Mouse (Mus musculus) C2C12 (cell line): ENCODE data around the gene Dnal1. TPM values are rescaled to one million over a fixed set of nuclear protein-coding genes. Genes with fewer than 3 reads are reported as not detected.

ENCODE experiments used
- H3K27me3 ChIP-seq: one replicate; pipeline ENCODE4 v1.6.1; 2011; ENCODE audit not compliant: control insufficient read depth, insufficient read depth, insufficient read length
- H3K36me3 ChIP-seq: one replicate; pipeline ENCODE4 v1.6.1; 2011; ENCODE audit not compliant: control insufficient read depth, insufficient read depth
- H3K4me3 ChIP-seq: one replicate; pipeline ENCODE4 v1.5.1; 2011; ENCODE audit warnings: mild to moderate bottlenecking, control low read depth; ENCODE audit not compliant: poor library complexity, insufficient read depth, severe bottlenecking
- H3K79me2 ChIP-seq: one replicate; pipeline ENCODE4 v1.6.1; 2011; ENCODE audit not compliant: control insufficient read depth, insufficient read depth
- H3K79me3 ChIP-seq: one replicate; pipeline ENCODE4 v1.6.1; 2011; ENCODE audit warnings: low read depth, control low read depth
- H3ac ChIP-seq: one replicate; pipeline ENCODE3; 2011; ENCODE audit warnings: low read depth; ENCODE audit not compliant: control insufficient read depth, insufficient read length
- CEBPB ChIP-seq: IDR thresholded peaks from one replicate; pipeline ENCODE4 v1.6.1; 2011; ENCODE audit warnings: low read depth, mild to moderate bottlenecking, control low read depth, moderate library complexity
- CTCF ChIP-seq: IDR thresholded peaks from one replicate; pipeline ENCODE4 v1.5.1; 2011; ENCODE audit not compliant: control insufficient read depth, insufficient read depth, insufficient read length
- FOSL1 ChIP-seq: IDR thresholded peaks from one replicate; pipeline ENCODE4 v1.8.0; 2011; ENCODE audit warnings: mild to moderate bottlenecking, low read length; ENCODE audit not compliant: poor library complexity, insufficient read depth, severe bottlenecking
- MAX ChIP-seq: IDR thresholded peaks from one replicate; pipeline ENCODE4 v1.6.1; 2011; ENCODE audit warnings: mild to moderate bottlenecking, control low read depth
- MYOD1 ChIP-seq: IDR thresholded peaks from one replicate; pipeline ENCODE4 v1.6.1; 2011; ENCODE audit warnings: low read depth; ENCODE audit not compliant: control insufficient read depth, insufficient read length
- MYOG ChIP-seq: IDR thresholded peaks from one replicate; pipeline ENCODE4 v1.6.1; 2011; ENCODE audit not compliant: control insufficient read depth, insufficient read length; ENCODE audit errors: extremely low read depth
- USF1 ChIP-seq: IDR thresholded peaks from one replicate; pipeline ENCODE4 v1.6.1; 2011; ENCODE audit warnings: low read depth, mild to moderate bottlenecking, control low read depth, moderate library complexity
- polyA plus RNA-seq: library from polyadenylated mRNA; unstranded; fragments of >200 nt; fragmentation: generic; extraction: Trizol; gene quantifications from one replicate; pipeline ENCODE4 v1.2.1, GENCODE M21; 2012; ENCODE audit warnings: missing spikeins

Dnal1 gene
- polyA plus RNA-seq, 1 experiment, result 4.7 TPM

GRCm38 (mm10) chr12:84161616-84162433 is 47.7 kb downstream of the Dnal1 start:
- TF ChIP-seq CTCF (no peak), MYOG (no peak)
- H3K79me3 ChIP-seq, result peaks cover 24% of the 10 kb centered on the region
- H3K4me3 ChIP-seq, result no peak overlapping the region
- H3K27me3 ChIP-seq, result no peaks in the 10 kb centered on the region
- peaks cover 57% of the 10 kb centered on the region for H3K36me3 ChIP-seq
- peaks cover 25% of the 10 kb centered on the region for H3K79me2 ChIP-seq
- no peak overlapping the region for H3ac ChIP-seq

GRCm38 (mm10) chr12:84163133-84163532 is 49.0 kb downstream of the Dnal1 start:
- Histone ChIP-seq H3ac (no peak overlapping the region), H3K79me2 (peaks cover 38% of the 10 kb centered on the region), H3K79me3 (peaks cover 34% of the 10 kb centered on the region), H3K4me3 (no peak overlapping the region), H3K27me3 (no peaks in the 10 kb centered on the region), H3K36me3 (peaks cover 47% of the 10 kb centered on the region)
- peak; percentile 53 for TF ChIP-seq CTCF
- no peak for TF ChIP-seq CEBPB
- TF ChIP-seq MYOD1, result no peak

GRCm38 (mm10) chr12:84163586-84164110 is 49.5 kb downstream of the Dnal1 start:
- peaks cover 43% of the 10 kb centered on the region for H3K79me2 ChIP-seq
- TF ChIP-seq CTCF (no peak), MYOG (no peak), CEBPB (no peak), USF1 (no peak), MYOD1 (no peak), MAX (no peak), FOSL1 (no peak)
- peaks cover 38% of the 10 kb centered on the region for H3K79me3 ChIP-seq
- H3K36me3 ChIP-seq, result peaks cover 42% of the 10 kb centered on the region
- H3K4me3 ChIP-seq, result no peak overlapping the region
- no peak overlapping the region for H3ac ChIP-seq
- no peaks in the 10 kb centered on the region for H3K27me3 ChIP-seq

GRCm38 (mm10) chr12:84165631-84166373 is 51.6 kb downstream of the Dnal1 start:
- no peak overlapping the region for H3ac ChIP-seq
- no peak overlapping the region for H3K4me3 ChIP-seq
- H3K36me3 ChIP-seq, result peaks cover 32% of the 10 kb centered on the region
- H3K79me3 ChIP-seq, result peaks cover 48% of the 10 kb centered on the region
- H3K27me3 ChIP-seq, result no peaks in the 10 kb centered on the region
- H3K79me2 ChIP-seq, result peaks cover 65% of the 10 kb centered on the region
- TF ChIP-seq MYOG (no peak), CEBPB (no peak), CTCF (no peak), MYOD1 (no peak), USF1 (no peak), MAX (no peak), FOSL1 (no peak)

GRCm38 (mm10) chr12:84170610-84171009 is 56.4 kb downstream of the Dnal1 start:
- H3K36me3 ChIP-seq, result peaks cover 43% of the 10 kb centered on the region
- H3K4me3 ChIP-seq, result no peak overlapping the region

More at GRCm38 (mm10) chr12:84170610-84171009, 56.4 kb downstream of the Dnal1 start:
- TF ChIP-seq CTCF (no peak), MYOD1 (no peak), MYOG (no peak), CEBPB (no peak), USF1 (no peak), MAX (no peak)
- Histone ChIP-seq H3K27me3 (no peaks in the 10 kb centered on the region), H3ac (no peak overlapping the region), H3K79me3 (peaks cover 70% of the 10 kb centered on the region), H3K79me2 (peaks cover 100% of the 10 kb centered on the region)
